Mouse (Mus musculus) forelimb bud, embryonic 11.5 days (tissue): ENCODE measurements around the gene Nrg3.
"Not testable (repeated sequence)": the region's sequence is repeated elsewhere in the genome, so short reads cannot be mapped to it uniquely, and the experiment has no call there.

Experiments used
- DNase-seq: peaks from one replicate; pipeline ENCODE4 v3.0.0-alpha.2; 2012; ENCODE audit warnings: low read depth, low spot score

The Nrg3 gene

DNA sequence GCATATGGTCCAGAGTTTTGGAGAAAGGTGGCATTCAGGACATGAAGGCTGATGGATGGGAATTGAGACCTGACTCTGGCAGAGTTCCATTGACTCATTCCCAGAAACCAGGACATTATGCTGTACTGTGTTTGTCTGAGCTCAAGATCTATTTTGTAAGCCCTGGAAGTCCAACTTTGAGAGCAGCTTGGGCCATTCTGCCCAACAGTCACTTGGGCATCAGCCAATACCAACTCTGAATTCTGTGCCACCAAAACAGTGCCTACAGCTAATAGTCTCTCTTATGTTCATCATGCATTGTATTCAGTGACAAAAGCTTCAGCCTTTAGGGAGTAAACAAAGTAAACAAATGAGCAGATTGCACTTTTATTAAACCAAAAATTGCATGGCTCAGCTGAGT, 843.2 kb downstream of the Nrg3 start:
- no peak for DNase-seq

DNA sequence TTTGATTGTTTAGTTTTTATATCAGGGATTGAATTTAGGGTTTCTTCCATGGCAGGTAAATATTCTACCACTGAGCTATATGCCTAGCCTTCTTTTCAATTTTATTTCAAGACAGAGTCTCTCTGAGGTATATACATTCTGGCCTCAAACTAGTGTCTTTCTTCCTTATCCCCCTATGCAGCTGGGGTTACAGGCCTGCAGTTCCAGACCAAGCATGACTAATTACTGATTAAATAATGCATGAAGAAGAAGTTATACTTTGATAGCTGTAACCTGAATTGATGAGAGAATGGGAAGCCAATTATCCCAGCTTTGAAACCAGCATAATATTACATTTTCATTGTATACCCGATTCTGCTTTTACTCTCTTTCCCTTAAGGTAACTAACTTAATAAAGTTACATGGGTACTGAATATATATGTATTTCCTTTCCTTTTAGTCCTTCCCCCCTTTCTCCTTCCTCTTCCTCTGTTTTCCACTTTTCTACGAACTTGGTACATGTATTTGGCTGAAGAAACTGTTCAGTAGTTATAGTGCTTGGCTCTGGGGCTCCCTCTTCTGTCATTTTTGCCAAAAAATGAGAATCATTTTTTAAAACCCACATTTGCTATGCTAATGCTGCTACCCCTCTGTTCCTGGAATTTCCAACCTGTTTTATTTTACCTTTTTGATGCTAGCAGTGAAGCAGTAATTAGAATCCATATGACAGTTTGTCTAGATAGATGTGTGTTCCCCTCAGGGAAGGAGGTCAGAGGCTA, 843.8 kb downstream of the Nrg3 start:
- no peak for DNase-seq

DNA sequence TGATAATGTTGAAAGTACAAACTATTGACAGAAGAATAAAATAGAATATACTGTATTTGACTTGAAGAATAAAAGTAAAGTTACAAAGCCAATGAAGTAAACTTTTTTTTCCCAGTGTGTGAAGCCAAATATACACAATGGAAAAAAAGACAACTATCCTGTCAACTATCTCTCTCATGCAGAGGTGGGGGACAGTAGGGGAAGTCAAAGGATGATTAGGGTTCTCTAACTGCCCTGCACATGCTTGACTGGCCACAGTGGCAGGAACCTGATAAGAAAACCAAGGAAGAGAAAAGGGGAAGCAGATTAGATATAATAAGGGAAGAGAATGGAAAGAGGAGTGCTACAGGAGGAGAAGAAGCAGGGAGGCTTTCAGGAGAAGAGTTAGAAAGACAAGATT, 855.9 kb downstream of the Nrg3 start:
- DNase-seq = no peak

DNA sequence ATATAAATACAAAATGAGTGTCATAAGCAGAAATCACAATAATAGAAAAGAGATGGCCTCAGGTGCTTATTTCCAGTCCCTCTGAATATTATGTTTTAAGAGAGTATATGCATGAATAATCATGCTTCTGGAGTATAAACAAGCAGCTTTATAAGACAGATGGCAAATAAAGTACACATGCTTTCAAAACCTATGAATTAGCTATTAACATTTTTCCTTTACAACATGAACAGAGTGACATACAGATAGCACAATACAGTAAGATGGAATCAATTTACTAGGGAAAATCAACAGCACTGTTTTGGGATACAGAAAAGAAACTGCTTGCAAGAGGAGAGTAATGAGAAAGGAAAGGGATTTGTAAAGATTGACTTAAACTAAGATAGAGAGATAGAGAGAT, 875.2 kb downstream of the Nrg3 start:
- no peak for DNase-seq

DNA sequence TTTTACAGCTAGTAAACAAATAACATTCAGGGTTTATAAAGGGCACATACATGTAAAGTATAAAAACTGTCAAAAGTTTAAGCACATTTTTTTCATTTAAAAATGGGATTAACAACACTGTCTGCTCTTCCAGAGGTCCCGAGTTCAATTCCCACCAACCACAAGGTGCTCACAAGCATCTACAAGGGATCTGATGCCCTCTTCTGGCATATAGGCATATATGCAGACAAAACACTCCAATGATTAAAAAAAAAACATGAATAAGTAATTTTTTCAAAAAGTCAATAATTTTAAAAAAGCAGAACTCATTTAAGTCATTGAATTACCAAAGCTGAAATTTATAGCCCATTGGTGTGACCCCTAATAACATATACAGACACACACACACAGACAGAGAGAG, 878.6 kb downstream of the Nrg3 start:
- DNase-seq = no peak

DNA sequence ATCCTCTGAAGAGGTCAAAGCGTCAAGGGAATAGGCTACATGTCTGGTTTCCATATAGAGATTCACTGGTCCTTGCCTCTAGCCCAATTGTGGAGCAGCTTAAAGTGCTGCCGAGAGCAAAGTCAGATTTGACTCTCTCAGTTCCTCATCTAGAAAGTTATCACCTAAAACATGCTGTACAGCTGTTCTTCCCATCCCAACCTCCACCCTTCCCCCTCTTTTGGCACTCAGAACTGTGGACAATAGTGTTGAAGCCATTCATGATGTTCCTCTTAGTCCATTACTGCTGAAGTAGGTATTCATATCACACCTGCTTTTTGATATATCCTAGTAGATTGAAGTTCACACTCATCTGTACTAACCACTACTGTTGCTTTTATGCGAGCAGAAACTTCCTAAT, 896.1 kb downstream of the Nrg3 start:
- no peak for DNase-seq

DNA sequence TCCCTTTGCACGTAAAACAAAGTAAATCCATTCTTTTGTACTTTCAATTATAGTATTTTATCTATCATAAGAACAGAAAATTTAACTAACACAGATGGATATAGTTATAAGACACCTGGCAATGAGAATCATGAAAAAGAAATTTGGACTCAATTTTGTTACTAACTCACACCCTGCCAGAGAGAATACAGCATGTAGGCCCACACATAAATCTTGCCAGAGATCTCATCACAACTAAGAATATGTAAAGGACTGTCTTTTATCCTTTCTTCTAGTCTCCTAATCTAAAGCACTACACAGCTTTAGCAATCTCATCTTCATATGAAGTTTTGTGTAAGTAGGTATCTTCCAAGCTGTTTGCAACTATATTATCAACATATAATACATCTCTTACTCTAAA, 904.7 kb downstream of the Nrg3 start:
- no peak for DNase-seq

DNA sequence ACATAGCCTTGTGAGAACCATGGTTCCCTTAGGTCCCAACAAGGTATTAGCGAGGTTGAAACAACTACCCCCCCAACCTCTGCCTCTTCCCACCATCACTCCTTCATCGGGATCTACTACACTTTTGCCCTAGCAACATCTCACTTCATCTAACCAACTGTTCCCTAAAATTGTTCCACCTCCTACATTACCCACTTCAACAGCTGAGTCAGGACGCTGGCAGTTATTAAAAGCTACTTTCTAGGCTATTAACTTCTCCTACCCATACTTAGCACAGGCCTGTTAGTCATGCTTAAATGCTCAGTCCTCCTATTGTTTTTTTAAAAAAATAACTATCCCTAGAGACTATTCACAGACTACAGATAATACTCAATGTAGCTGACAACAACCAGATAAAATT, 906.7 kb downstream of the Nrg3 start:
- no peak for DNase-seq

DNA sequence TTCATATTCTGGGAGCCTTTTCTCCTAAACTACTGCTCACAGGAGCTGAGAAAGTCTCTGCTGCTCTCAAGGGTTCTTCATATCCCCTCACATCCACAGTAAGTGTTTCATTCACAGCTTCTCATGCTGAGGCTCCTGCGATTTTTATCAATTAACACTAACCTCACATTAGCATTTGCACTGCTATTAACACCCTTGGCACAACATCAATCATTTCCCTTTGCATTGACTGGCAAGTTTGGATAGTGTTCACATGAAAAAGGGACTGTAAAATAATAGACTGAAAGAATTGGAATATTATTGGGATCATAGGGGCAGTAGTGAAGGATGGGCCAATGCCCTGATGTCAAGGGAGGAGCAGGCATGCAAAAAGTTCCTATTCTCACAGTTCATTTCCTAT, 918.3 kb downstream of the Nrg3 start:
- DNase-seq = no peak

DNA sequence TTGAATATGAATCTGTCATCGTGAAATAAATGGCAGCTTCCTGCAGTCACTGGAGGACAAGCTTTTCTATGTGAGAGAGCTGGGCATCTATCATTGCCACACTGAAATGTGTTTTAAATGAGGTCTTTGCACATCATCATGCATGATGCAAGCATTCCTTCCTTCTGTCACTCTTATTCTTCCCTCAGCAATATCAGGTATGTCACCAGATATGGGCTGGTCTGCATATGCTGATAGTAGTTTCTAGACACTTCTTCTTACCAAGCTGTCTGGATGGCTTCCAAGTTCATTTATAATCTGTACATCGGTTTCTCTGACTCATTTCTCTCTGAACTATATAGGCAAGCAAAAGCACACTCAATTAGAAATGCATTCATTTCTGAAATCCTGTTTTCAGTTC, 925.6 kb downstream of the Nrg3 start:
- no peak for DNase-seq

DNA sequence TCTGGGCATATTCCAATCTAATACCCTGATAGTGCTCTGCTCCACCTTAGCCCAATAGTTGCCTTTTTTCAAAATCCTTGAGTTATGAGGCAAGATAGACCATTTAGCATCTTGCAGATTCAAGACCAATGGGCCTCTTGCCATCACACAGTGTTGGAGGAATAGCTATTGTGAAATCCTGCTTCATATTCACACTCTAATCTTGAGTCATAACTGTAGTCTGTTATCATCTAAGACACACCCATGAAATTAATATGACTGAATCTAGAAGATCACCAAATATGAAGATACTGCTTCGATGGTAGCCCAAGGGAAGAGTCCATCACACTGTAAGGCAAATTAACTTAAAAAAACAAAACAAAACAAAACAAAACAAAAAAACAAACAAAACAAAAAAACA, 937.7 kb downstream of the Nrg3 start:
- DNase-seq = no peak

DNA sequence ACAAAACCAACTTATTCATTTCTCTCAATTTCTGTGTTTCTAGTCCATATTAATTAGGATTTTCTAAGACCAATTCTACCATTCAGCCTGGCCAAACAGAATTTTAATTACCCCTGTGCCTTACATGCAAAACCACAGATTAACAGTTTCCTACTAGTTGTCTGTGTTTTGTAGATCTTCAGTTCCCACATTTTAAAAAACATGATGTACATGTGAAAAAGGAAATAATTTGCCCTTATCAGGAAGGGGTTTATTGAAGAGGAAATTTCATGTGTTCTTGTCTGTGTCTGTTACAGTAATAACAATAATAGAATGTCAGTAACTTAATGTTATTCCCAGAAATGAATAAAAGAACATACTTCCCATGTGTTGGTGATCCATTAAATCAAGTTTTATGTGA, 939.4 kb downstream of the Nrg3 start:
- no peak for DNase-seq

DNA sequence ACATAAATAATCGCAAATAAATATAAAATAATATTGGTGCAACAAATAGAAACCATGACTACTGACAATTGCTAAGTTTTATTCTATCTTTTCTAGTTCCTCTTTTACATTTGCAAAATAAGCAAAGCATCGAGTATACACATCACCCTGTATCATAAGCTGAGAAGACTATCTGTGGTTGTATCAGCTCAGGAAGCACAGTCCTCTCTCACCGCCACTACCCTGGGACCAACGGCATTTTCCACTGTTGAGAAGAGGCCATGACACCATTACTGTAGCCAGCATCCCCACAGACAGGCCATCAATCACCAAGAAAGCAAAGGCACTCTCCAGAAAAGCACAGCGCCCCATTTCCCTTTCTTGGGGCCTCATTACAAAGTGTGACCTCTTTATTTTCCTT, 956.7 kb downstream of the Nrg3 start:
- DNase-seq = no peak

DNA sequence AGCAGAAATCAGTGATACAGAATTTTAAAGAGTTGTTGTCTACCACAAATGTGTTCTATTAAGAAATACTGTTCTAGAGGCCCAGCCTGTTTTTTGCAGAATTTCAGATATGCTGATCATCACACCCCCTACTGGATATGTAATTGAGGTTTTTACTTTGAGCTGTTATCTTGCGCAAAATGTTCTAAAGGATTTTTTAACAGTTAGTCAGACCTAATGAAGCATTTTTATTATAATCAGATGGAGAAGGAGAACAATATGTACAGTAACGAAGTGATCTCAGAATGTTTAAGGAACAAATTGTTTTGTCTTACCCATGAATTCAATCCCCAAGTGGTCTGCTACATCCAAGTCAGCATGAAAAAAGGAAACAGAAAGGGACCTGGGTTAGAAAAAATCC, 963.9 kb downstream of the Nrg3 start:
- DNase-seq = no peak

DNA sequence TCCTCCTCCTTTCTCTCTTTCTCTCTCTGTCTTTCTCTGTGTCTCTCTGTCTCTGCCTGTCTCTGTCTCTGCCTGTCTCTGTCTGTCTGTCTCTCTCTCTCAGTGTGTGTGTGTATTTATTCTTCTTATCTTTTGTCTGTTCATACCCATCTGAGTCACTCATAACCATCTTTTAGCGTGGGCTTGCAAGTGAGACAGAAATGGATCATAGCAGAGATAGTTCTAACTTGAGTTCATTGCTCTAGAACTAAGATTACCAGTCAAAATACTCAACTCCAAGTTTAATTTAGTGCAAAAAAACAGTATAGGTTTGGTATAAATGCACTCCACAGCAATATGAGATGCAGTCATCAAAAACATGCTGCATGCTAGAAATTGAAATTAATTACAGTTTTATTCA, 977.9 kb downstream of the Nrg3 start:
- DNase-seq = no peak

DNA sequence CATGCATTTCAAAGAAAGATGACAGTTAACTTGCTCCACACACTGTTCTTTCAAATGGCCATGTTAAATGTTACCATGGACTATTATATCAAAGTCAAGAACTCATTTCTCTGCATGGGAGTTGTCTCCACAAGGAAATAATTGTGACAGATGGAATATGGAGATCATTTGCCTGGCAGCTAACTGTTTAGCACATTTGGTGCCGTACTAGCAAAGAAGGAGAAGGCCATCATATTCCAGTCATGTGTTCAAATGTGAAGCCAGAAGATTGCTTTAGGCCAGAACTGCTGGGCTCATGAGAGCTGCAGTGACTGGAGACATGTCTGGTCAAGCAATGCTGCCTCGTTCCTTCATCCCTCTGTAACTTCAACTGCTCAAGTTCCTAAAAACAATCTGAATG, 1025.8 kb downstream of the Nrg3 start:
- no peak for DNase-seq

DNA sequence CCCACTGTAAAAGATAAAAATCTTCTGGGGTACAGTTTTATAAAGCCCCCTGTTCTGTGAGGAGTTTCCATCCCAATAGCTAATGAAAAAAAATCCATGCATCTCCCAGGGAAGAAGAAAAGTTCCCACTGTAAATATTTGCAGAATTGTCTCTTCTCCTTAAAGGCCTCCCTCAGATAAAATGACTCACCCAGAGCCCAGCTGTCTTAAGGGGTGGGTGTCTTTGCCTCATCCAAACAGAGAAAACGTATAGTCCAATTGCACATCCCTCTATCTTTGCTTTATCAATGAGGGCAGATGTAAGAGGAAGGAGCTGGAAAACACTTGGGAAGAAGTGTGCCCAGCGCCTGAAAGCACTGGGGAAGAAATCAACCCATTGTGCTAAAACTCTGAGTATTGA, 1028.1 kb downstream of the Nrg3 start:
- DNase-seq = no peak

DNA sequence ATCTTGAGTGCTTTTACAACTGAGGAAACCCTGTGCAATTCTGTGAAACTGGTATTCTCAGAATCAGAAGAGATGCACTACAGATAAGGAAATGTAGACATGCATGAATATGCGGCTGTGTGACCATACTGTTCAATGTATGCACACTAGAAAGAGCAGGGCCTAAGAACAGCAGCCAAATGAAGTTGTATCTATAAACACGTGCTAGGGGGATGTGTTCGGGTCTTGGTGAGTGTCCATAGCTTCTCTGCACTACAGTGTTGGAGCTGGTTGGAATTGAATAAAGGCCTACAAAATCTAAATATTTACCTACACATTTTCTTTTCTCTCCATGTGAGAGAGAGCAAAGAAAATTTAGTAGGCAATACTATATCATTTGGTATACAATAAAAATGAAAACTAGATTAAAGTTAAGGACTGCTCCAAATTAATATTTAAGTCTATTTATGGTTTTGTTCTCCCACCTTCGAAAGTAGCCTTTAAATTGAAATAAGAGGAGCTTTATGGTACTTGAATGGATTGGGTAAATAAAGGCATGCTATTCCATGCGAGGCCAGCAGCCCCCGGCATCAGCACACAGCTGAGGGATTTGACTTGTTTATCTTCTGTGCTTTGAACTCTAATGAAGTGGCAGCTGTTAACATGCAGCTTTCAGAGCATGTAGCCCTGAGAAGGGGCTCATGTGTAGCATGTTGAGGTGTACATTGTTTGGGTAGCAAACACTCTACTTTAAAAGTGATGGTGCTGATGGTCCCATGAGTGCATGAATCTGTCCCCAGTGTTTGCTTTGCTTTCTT, 1038.9 kb downstream of the Nrg3 start:
- no peak for DNase-seq

DNA sequence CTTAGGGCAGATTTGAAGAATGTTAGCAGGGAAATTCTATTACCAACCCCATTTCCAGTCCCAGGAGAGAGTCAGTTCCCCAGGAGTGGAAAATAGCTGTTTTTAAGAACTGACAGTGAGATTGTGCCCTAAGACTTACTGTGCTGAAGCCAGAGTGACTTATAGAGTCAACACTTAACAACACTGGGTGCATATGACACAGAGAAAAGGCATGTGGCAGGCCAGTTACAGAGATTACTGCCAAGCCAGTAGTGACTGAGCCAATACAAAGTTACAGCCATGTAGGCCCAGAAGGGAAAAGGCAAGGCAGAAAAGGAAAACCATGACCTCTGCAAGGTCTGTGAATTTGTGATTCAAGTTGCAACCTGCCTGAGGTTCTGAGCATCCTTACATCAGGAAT, 1098.2 kb downstream of the Nrg3 start:
- no peak for DNase-seq

DNA sequence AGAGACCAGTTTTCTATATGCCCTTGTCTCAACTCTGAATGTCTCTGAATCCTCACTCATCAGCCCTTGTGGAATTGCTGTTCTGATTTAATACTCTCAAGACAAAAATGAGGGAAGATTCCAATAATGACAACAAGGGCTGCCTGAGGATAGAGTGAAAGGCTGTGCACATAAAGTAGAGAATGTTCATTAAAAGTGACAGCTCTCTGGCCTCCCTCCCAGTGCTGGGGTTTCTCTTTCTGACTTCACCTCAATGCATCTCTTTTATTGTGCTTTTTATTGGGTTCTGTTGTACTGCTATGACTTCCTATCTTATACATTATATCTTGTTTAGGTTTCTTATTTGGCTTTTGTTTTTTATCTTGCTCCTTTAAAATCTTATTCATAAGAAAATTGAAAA, 1131.9 kb downstream of the Nrg3 start:
- no peak for DNase-seq

DNA sequence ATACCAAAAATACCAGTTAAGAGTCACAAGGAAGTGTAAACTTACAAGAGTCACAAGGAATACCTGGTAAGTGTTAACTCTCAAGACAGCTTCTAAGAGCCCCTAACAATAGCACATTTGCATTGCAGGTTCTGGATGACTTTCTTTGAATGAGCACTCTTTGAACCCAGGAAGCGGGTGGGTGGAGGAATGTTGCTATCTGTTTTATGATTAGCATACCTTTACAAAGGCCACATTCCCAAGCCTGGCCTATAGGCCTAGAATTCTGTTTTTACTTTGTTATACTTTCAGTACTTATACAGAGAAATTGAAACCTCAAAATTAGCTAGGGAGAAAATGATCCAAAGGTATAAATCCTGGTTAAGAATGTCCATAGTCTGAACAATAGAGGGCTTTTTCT, 1150.0 kb downstream of the Nrg3 start:
- DNase-seq = not testable (repeated sequence)

DNA sequence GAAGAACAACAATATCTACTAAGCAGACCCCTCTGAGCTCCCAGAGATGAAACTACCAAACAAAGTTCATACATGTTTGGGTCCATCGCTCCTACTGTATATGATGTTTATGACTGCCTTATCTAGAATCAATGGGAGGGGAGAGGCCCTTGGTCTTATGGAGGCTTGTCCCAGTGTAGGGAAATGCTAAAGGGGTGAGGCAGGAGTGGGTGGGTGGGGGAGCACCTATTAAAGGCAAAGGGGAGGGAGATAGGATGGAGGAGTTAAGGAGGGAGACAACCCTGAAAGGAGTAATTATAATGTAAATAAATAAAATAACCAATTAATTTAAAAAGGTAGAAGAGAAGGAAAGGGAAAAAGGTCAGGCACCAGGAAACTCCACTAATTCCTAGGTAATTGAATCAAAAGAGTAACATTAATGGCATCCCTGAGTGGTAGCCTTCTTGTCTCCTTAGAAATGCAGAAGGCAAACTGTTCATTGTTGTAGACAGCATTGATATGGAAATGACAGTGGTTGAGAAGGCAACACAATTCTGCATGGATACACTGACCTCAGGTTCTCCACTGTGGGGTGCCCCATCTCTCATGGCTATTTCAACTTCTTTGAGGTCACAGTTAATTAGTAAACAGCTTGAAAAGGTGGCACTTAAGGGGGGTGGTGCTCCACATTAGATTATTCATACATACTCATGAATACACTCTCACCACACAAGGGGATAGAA, 1152.1 kb downstream of the Nrg3 start:
- DNase-seq = no peak
